Comparison of ENCODE assay signal across 8 mouse cellular contexts in the genomic region with DNA sequence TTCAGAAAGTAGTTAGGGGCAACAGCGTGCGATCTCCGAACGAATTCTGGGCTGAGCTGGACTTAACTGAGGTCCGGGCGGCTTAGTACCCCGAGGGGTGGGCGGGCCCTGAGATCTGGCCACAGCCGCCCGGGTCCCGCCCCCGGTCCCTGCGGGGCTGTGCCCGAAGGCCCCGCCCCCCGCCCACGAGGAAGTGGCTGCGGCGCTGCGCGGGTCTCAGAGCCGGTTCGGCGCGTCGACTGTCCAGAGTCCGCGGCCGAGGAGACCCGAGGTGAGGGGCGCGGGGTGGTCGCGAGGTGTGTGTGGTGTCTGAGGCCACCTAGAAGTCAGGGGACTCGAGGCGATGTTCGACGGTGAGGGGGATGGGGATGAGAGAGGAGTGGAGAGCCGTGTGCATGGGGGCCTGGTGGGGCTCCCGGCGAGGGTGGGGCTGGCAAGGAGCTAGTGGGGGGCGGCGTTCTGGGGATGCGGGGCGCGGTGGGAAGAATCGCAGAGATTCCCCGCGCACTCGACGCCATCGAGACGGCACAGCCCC. TPM values are rescaled to one million over a fixed set of nuclear protein-coding genes. Genes with fewer than 3 reads are reported as not detected.
A peak's percentile ranks its signal among the peaks of the same experiment; 100 is the strongest.
DNase-seq lines count a peak whose midpoint lies in the region; ATAC-seq and TF ChIP-seq lines count a peak whose summit lies in the region.

A gene (plus strand): TSS at position 145 of the 535 bp plus-strand sequence.

- TF ChIP-seq CTCF in E14TG2a.4 (conservative IDR thresholded peaks at IDR 0.05; ENCODE audit: low read length): no peak
- no peak for TF ChIP-seq CTCF in gastrocnemius, adult 2 months (IDR thresholded peaks at IDR 0.05)

- ATAC-seq in hindbrain, embryonic 15.5 days (ENCODE audit: low FRiP score, low read depth): peak; percentile 44; the same call in 1 of the 2 replicates

- H3K9me3 ChIP-seq in E14TG2a.4 (ENCODE audit: low read length): no peaks in the 10 kb centered on the region
- no peaks in the 10 kb centered on the region for H3K9me3 ChIP-seq in hindbrain, embryonic 15.5 days
- no peaks in the 10 kb centered on the region for H3K9me3 ChIP-seq in megakaryocyte, embryonic 14.5 days

- H3K4me2 ChIP-seq in hindbrain, embryonic 15.5 days: peak within 1 kb of the TSS; percentile 57

- peak within 1 kb of the TSS; percentile 34; the same call in 1 of the 2 replicates for H3K9ac ChIP-seq in hindbrain, embryonic 15.5 days

- peaks cover 62% of the 10 kb centered on the region for H3K4me1 ChIP-seq in E14TG2a.4 (replicated peaks; ENCODE audit: low read depth, low read length)
- H3K4me1 ChIP-seq in hindbrain, embryonic 15.5 days (replicated peaks): peaks cover 10% of the 10 kb centered on the region
- H3K4me1 ChIP-seq in megakaryocyte, embryonic 14.5 days: peaks cover 75% of the 10 kb centered on the region

- peak within 1 kb of the TSS; percentile 94 for H3K27ac ChIP-seq in gastrocnemius, adult 2 months
- no peak within 1 kb of the TSS for H3K27ac ChIP-seq in hindbrain, embryonic 15.5 days (replicated peaks)

- 1% methylated on average over 52 of the region's 53 CpGs for WGBS in hindbrain, embryonic 15.5 days

- peaks cover 20% of the 10 kb centered on the region for H3K36me3 ChIP-seq in E14TG2a.4 (ENCODE audit: insufficient read depth, low read length)
- H3K36me3 ChIP-seq in hindbrain, embryonic 15.5 days: peaks cover 15% of the 10 kb centered on the region
- peaks cover 57% of the 10 kb centered on the region for H3K36me3 ChIP-seq in megakaryocyte, embryonic 14.5 days (replicated peaks; ENCODE audit: low read length)

- H3K4me3 ChIP-seq in E14TG2a.4 (replicated peaks; ENCODE audit: low read length): peak within 1 kb of the TSS; percentile 89
- H3K4me3 ChIP-seq in gastrocnemius, adult 2 months: peak within 1 kb of the TSS; percentile 90
- H3K4me3 ChIP-seq in hindbrain, embryonic 15.5 days: peak within 1 kb of the TSS; percentile 41
- peak within 1 kb of the TSS; percentile 99 for H3K4me3 ChIP-seq in megakaryocyte, embryonic 14.5 days (replicated peaks)

- DNase-seq in adrenal gland, postnatal 4 days (ENCODE audit: low spot score in 2 of 2): peak; percentile 40 to 56
- peak; percentile 85 for DNase-seq in gastrocnemius, adult 2 months
- peak in 1 of 2 experiments; percentile 88 for DNase-seq in left cerebral cortex, postnatal 10 days (ENCODE audit: extremely low spot score in 1 of 2, low spot score in 2 of 2)
- DNase-seq in spleen, adult 12 weeks (ENCODE audit: low spot score): peak; percentile 31
- no peak for DNase-seq in cerebellum, adult 11-12 months

- intact Hi-C loops in gastrocnemius, adult 2 months (cut with DNase I): no loop called here
- intact Hi-C loops in left cerebral cortex, postnatal 10 days (cut with DNase I): no loop called here

- peaks cover 9% of the 10 kb centered on the region for H3K27me3 ChIP-seq in E14TG2a.4 (ENCODE audit: insufficient read depth, low read length)
- peaks cover 11% of the 10 kb centered on the region; the same call in 1 of the 2 replicates for H3K27me3 ChIP-seq in hindbrain, embryonic 15.5 days
- H3K27me3 ChIP-seq in megakaryocyte, embryonic 14.5 days (replicated peaks): no peaks in the 10 kb centered on the region

RNA-seq across cellular contexts. Expression of the gene that starts here (rescaled TPM):
- total RNA-seq in adrenal gland, postnatal 4 days (2021): 100 to 1,000 TPM; 226 to 243 TPM
- 10 to 100 TPM; 20.1 to 29.9 TPM for total RNA-seq in gastrocnemius, adult 2 months (2021)
- 73.2 and 88.7 TPM in 2 replicates for polyA plus RNA-seq in hindbrain, embryonic 15.5 days (2015; fragmentation: Nextera tagmentation; extraction: Ambion mirVana)
- total RNA-seq in left cerebral cortex, postnatal 10 days (2021): 10 to 100 TPM; 28.3 to 30.3 TPM
- 1,949 and 2,538 TPM in 2 replicates for polyA plus RNA-seq in megakaryocyte, embryonic 14.5 days (2012; ENCODE audit: insufficient read depth, low replicate concordance)

Comparison
In these comparisons a context has a peak if more than half of its experiments do, and no peak if none do; other contexts are left out.
1. RNA of the gene that starts here (total RNA-seq): 226 to 243 TPM in adrenal gland, postnatal 4 days; 28.3 to 30.3 TPM in left cerebral cortex, postnatal 10 days and 20.1 to 29.9 TPM in gastrocnemius, adult 2 months; every median in the first group is over 4 times any median in the second.
2. RNA of the gene that starts here (polyA plus RNA-seq): 1,949 to 2,538 TPM in megakaryocyte, embryonic 14.5 days; 73.2 to 88.7 TPM in hindbrain, embryonic 15.5 days; every median in the first group is over 10 times any median in the second.
3. H3K4me3 ChIP-seq: peak in every context shown above with its lines; median percentile 99 in megakaryocyte, embryonic 14.5 days; 90 in gastrocnemius, adult 2 months; 89 in E14TG2a.4; 41 in hindbrain, embryonic 15.5 days.